Mouse (Mus musculus): ENCODE data around the gene Ppp2r5a. TPM values are rescaled to one million over a fixed set of nuclear protein-coding genes. Genes with fewer than 3 reads are reported as not detected.

Gene Ppp2r5a
- polyA plus RNA-seq, 1 experiment from 2014 or later: 27.1 TPM

DNA sequence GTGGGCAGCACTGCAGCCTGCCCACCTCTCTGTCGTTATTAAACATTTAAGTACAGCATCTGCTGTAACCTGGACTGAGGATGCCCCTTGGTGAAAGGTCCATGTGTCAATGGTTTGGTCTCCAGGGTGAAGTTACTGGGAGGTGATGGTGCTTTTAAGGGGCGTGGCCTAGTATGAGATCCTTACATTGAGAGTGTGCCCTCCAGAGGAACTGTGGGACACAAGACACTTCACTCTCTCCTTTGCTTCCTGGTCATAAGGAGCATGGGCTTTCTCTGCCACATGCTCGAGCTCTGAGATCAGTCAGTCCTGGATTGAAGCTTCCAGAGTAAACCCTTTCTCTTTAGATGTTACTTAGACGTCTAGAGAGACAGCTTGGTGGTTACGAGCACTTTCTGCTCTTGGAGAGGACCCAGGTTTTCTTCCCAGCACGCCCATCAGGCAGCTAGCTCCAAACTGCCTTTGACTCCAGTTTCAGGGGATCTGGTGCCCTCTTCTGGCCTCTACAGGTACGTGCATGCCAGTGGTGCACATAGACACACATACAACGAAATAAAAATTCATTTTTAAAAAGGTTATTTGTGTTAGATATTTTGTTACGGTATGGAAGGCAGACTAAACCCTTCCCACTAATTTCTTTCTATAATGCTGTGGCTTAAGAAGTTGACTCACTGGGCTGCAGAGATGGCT lies 95.2 kb downstream of the Ppp2r5a start:
- no peaks in the 10 kb centered on the region for H3K9me3 ChIP-seq (ENCODE audit: low read length)
- TF ChIP-seq EP300 (IDR thresholded peaks at IDR 0.05; ENCODE audit: low read depth): no peak
- TF ChIP-seq CTCF (IDR thresholded peaks at IDR 0.05; ENCODE audit: low read depth): peak; percentile 58
- H3K36me3 ChIP-seq (replicated peaks; ENCODE audit: insufficient read depth, low read length): no peaks in the 10 kb centered on the region
- ATAC-seq (no peak), DNase-seq (no peak)
- H3K4me3 ChIP-seq (ENCODE audit: low read depth, low read length): no peak overlapping the region
- 84% methylated on average over 9 of the region's 9 CpGs for WGBS (ENCODE audit: insufficient replicate concordance)
- H3K4me2 ChIP-seq (ENCODE audit: low read depth, low read length): no peak overlapping the region
- H3K27ac ChIP-seq (ENCODE audit: low read depth): no peak overlapping the region
- H3K27me3 ChIP-seq (ENCODE audit: insufficient read depth, low read length): no peaks in the 10 kb centered on the region
- no peak overlapping the region for H3K9ac ChIP-seq (replicated peaks)
- H3K4me1 ChIP-seq (ENCODE audit: insufficient read depth): peaks cover 3% of the 10 kb centered on the region

GRCm38 (mm10) chr1:191306316-191306715 lies 96.8 kb downstream of the Ppp2r5a start:
- Histone ChIP-seq H3K9me3 (ENCODE audit: low read length) (no peaks in the 10 kb centered on the region), H3K4me2 (ENCODE audit: low read depth, low read length) (no peak overlapping the region), H3K36me3 (replicated peaks; ENCODE audit: insufficient read depth, low read length) (no peaks in the 10 kb centered on the region), H3K9ac (replicated peaks) (no peak overlapping the region), H3K27me3 (ENCODE audit: insufficient read depth, low read length) (no peaks in the 10 kb centered on the region), H3K27ac (ENCODE audit: low read depth) (no peak overlapping the region), H3K4me1 (ENCODE audit: insufficient read depth) (no peaks in the 10 kb centered on the region), H3K4me3 (ENCODE audit: low read depth, low read length) (no peak overlapping the region)
- no peak for TF ChIP-seq EP300 (IDR thresholded peaks at IDR 0.05; ENCODE audit: low read depth)
- TF ChIP-seq CTCF (IDR thresholded peaks at IDR 0.05; ENCODE audit: low read depth): peak; percentile 21; the same call in 1 of the 2 replicates
- DNase-seq (no peak), ATAC-seq (no peak)
- 84% methylated on average over 9 of the region's 9 CpGs for WGBS (ENCODE audit: insufficient replicate concordance)

GRCm38 (mm10) chr1:191305610-191306009 lies 97.5 kb downstream of the Ppp2r5a start:
- WGBS (ENCODE audit: insufficient replicate concordance): 72% methylated on average over 7 of the region's 7 CpGs
- H3K4me2 ChIP-seq (ENCODE audit: low read depth, low read length): no peak overlapping the region
- no peak overlapping the region for H3K9ac ChIP-seq (replicated peaks)
- H3K27ac ChIP-seq (ENCODE audit: low read depth): no peak overlapping the region
- no peaks in the 10 kb centered on the region for H3K9me3 ChIP-seq (ENCODE audit: low read length)
- no peaks in the 10 kb centered on the region for H3K27me3 ChIP-seq (ENCODE audit: insufficient read depth, low read length)
- TF ChIP-seq EP300 (IDR thresholded peaks at IDR 0.05; ENCODE audit: low read depth) (no peak), CTCF (IDR thresholded peaks at IDR 0.05; ENCODE audit: low read depth) (peak; percentile 62)
- H3K4me1 ChIP-seq (ENCODE audit: insufficient read depth): no peaks in the 10 kb centered on the region
- peak; percentile 38 for DNase-seq
- ATAC-seq: peak; percentile 50; the same call in 1 of the 2 replicates
- no peak overlapping the region for H3K4me3 ChIP-seq (ENCODE audit: low read depth, low read length)
- H3K36me3 ChIP-seq (replicated peaks; ENCODE audit: insufficient read depth, low read length): no peaks in the 10 kb centered on the region

- no peak for ATAC-seq
- no peak for TF ChIP-seq EP300 (IDR thresholded peaks at IDR 0.05; ENCODE audit: low read depth)
- TF ChIP-seq CTCF (IDR thresholded peaks at IDR 0.05; ENCODE audit: low read depth): no peak
- H3K9me3 ChIP-seq (ENCODE audit: low read length): no peaks in the 10 kb centered on the region
These were observed 98.9 kb downstream of the Ppp2r5a start for GRCm38 (mm10) chr1:191304216-191304615.

DNA sequence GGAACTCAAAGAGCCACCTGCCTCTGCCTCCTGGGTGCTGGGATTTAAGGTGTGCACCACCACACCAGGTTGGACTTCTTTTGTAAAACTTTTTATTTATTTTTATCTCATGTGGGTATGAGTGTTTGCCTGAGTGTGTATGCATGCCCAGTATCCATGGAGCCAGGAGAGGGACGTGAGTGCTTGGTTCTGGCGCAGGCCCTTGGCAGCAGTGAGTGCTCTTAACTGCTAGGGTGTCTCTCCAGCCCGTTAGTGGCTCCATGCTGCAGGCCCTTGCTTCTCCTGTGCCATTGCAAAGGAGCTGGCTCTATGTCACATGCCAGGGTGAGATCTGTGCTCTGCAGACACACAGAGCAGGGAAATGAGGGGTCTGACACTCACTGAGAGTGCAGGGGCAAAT lies 99.3 kb downstream of the Ppp2r5a start:
- 77% methylated on average over 3 of the region's 3 CpGs for WGBS (ENCODE audit: insufficient replicate concordance)
- no peak overlapping the region for H3K4me2 ChIP-seq (ENCODE audit: low read depth, low read length)
- H3K36me3 ChIP-seq (replicated peaks; ENCODE audit: insufficient read depth, low read length): no peaks in the 10 kb centered on the region
- no peak overlapping the region for H3K4me3 ChIP-seq (ENCODE audit: low read depth, low read length)
- H3K9ac ChIP-seq (replicated peaks): no peak overlapping the region
- ATAC-seq (no peak), DNase-seq (no peak)
- H3K9me3 ChIP-seq (ENCODE audit: low read length): no peaks in the 10 kb centered on the region
- no peaks in the 10 kb centered on the region for H3K27me3 ChIP-seq (ENCODE audit: insufficient read depth, low read length)
- H3K27ac ChIP-seq (ENCODE audit: low read depth): no peak overlapping the region
- TF ChIP-seq EP300 (IDR thresholded peaks at IDR 0.05; ENCODE audit: low read depth) (no peak), CTCF (IDR thresholded peaks at IDR 0.05; ENCODE audit: low read depth) (no peak)
- H3K4me1 ChIP-seq (ENCODE audit: insufficient read depth): no peaks in the 10 kb centered on the region

More at GRCm38 (mm10) chr1:191304216-191304615, 98.9 kb downstream of the Ppp2r5a start:
- no peaks in the 10 kb centered on the region for H3K27me3 ChIP-seq (ENCODE audit: insufficient read depth, low read length)
- H3K27ac ChIP-seq (ENCODE audit: low read depth): no peak overlapping the region
- DNase-seq: no peak
- no peak overlapping the region for H3K4me2 ChIP-seq (ENCODE audit: low read depth, low read length)
- H3K36me3 ChIP-seq (replicated peaks; ENCODE audit: insufficient read depth, low read length): no peaks in the 10 kb centered on the region
- H3K4me1 ChIP-seq (ENCODE audit: insufficient read depth): no peaks in the 10 kb centered on the region
- no peak overlapping the region for H3K4me3 ChIP-seq (ENCODE audit: low read depth, low read length)
- WGBS (ENCODE audit: insufficient replicate concordance): 62% methylated on average over 6 of the region's 6 CpGs
- no peak overlapping the region for H3K9ac ChIP-seq (replicated peaks)

Other genes with a start within 250 kb of the Ppp2r5a start
- gene Fam71a, start 238.5 kb downstream of the Ppp2r5a start, polyA plus RNA-seq (2015; fragmentation: Nextera tagmentation; extraction: Ambion mirVana): not detected in 2 replicates
- 1.00 and 1.3 TPM in 2 replicates for gene Atf3, start 185.2 kb downstream of the Ppp2r5a start, polyA plus RNA-seq (2015; fragmentation: Nextera tagmentation; extraction: Ambion mirVana)
- gene Nenf, start 85.1 kb downstream of the Ppp2r5a start, polyA plus RNA-seq (2015; fragmentation: Nextera tagmentation; extraction: Ambion mirVana): 36.6 and 37.0 TPM in 2 replicates
- 3.8 and 4.4 TPM in 2 replicates for gene Tmem206, start 77.4 kb downstream of the Ppp2r5a start, polyA plus RNA-seq (2015; fragmentation: Nextera tagmentation; extraction: Ambion mirVana)
- 10.7 and 11.8 TPM in 2 replicates for gene Dtl, start 172.3 kb upstream of the Ppp2r5a start, polyA plus RNA-seq (2015; fragmentation: Nextera tagmentation; extraction: Ambion mirVana)
- gene Ints7, start 172.4 kb upstream of the Ppp2r5a start, polyA plus RNA-seq (2015; fragmentation: Nextera tagmentation; extraction: Ambion mirVana): 9.3 and 11.0 TPM in 2 replicates